In genomic region chr5:33819876-33820732, GRCm38 (mm10) we compare ENCODE assay signal across 8 mouse cellular contexts. TPM values are rescaled to one million over a fixed set of nuclear protein-coding genes. Genes with fewer than 3 reads are reported as not detected.
DNase-seq lines count a peak whose midpoint lies in the region; ATAC-seq and TF ChIP-seq lines count a peak whose summit lies in the region.

Gene Nsd2 (plus strand): TSS chr5:33820725.

- H3K27ac ChIP-seq in forebrain, embryonic 11.5 days (ENCODE audit: low read depth, low read length), result peak within 1 kb of the TSS; percentile 99
- H3K27ac ChIP-seq in heart, embryonic 16.5 days (ENCODE audit: low read length), result peak within 1 kb of the TSS; percentile 97
- H3K27ac ChIP-seq in liver, embryonic 16.5 days (ENCODE audit: low read length), result peak within 1 kb of the TSS; percentile 93
- H3K27ac ChIP-seq in neural tube, embryonic 13.5 days (replicated peaks), result peak within 1 kb of the TSS; percentile 100
- H3K27ac ChIP-seq in testis, adult 2 months (ENCODE audit: control insufficient read depth, insufficient read depth, low read depth, low read length), result peak within 1 kb of the TSS; percentile 96

- ATAC-seq in forebrain, embryonic 11.5 days (replicated peaks; ENCODE audit: low FRiP score), result peak; percentile 86
- peak; percentile 85 for ATAC-seq in heart, embryonic 16.5 days (replicated peaks; ENCODE audit: extremely low read depth, insufficient read depth, low FRiP score)
- peak; percentile 88 for ATAC-seq in liver, embryonic 16.5 days (ENCODE audit: low read depth)
- peak; percentile 86 for ATAC-seq in neural tube, embryonic 13.5 days (ENCODE audit: low read depth)

- peaks cover 27% of the 10 kb centered on the region for H3K4me1 ChIP-seq in forebrain, embryonic 11.5 days (replicated peaks; ENCODE audit: control insufficient read depth, insufficient read depth, low read length)
- H3K4me1 ChIP-seq in heart, embryonic 16.5 days (ENCODE audit: control insufficient read depth, insufficient read depth, low read length), result peaks cover 35% of the 10 kb centered on the region
- H3K4me1 ChIP-seq in liver, embryonic 16.5 days (ENCODE audit: control insufficient read depth, low read depth, low read length), result peaks cover 39% of the 10 kb centered on the region
- peaks cover 49% of the 10 kb centered on the region for H3K4me1 ChIP-seq in neural tube, embryonic 13.5 days (replicated peaks)
- H3K4me1 ChIP-seq in testis, adult 2 months (ENCODE audit: control insufficient read depth, insufficient read depth, low read length), result peaks cover 13% of the 10 kb centered on the region

- TF ChIP-seq POLR2A in testis, adult 2 months (IDR thresholded peaks at IDR 0.05; ENCODE audit: control insufficient read depth, low read depth, low read length), result 0 out of 2 replicates have a peak, but pooled peaks have one; percentile 5

- H3K36me3 ChIP-seq in forebrain, embryonic 11.5 days (ENCODE audit: control insufficient read depth, insufficient read depth, low read length), result no peaks in the 10 kb centered on the region
- no peaks in the 10 kb centered on the region for H3K36me3 ChIP-seq in heart, embryonic 16.5 days (ENCODE audit: control insufficient read depth, insufficient read depth)
- H3K36me3 ChIP-seq in liver, embryonic 16.5 days (ENCODE audit: control insufficient read depth, insufficient read depth), result no peaks in the 10 kb centered on the region; the same call in 1 of the 2 replicates
- no peaks in the 10 kb centered on the region for H3K36me3 ChIP-seq in neural tube, embryonic 13.5 days
- H3K36me3 ChIP-seq in testis, adult 2 months (ENCODE audit: control insufficient read depth, insufficient read depth, low read length), result no peaks in the 10 kb centered on the region

- H3K4me2 ChIP-seq in forebrain, embryonic 11.5 days (ENCODE audit: low read depth, low read length, severe bottlenecking), result peak within 1 kb of the TSS; percentile 90
- H3K4me2 ChIP-seq in heart, embryonic 16.5 days (ENCODE audit: low read depth, low read length), result peak within 1 kb of the TSS; percentile 70
- H3K4me2 ChIP-seq in liver, embryonic 16.5 days (ENCODE audit: low read depth, low read length), result peak within 1 kb of the TSS; percentile 100
- peak within 1 kb of the TSS; percentile 85 for H3K4me2 ChIP-seq in neural tube, embryonic 13.5 days

- peak within 1 kb of the TSS; percentile 100 for H3K9ac ChIP-seq in forebrain, embryonic 11.5 days (ENCODE audit: low read length)
- peak within 1 kb of the TSS; percentile 100 for H3K9ac ChIP-seq in heart, embryonic 16.5 days (ENCODE audit: low read length)
- H3K9ac ChIP-seq in liver, embryonic 16.5 days (ENCODE audit: low read depth, low read length), result peak within 1 kb of the TSS; percentile 99
- H3K9ac ChIP-seq in neural tube, embryonic 13.5 days, result peak within 1 kb of the TSS; percentile 100

- no peaks in the 10 kb centered on the region for H3K9me3 ChIP-seq in forebrain, embryonic 11.5 days (ENCODE audit: control insufficient read depth, low read length)
- no peaks in the 10 kb centered on the region for H3K9me3 ChIP-seq in heart, embryonic 16.5 days (replicated peaks; ENCODE audit: control insufficient read depth, low read length)
- H3K9me3 ChIP-seq in liver, embryonic 16.5 days (replicated peaks; ENCODE audit: control insufficient read depth, low read length), result no peaks in the 10 kb centered on the region
- no peaks in the 10 kb centered on the region for H3K9me3 ChIP-seq in neural tube, embryonic 13.5 days

- H3K27me3 ChIP-seq in forebrain, embryonic 11.5 days (ENCODE audit: control insufficient read depth, insufficient read depth, low read length), result no peaks in the 10 kb centered on the region
- H3K27me3 ChIP-seq in heart, embryonic 16.5 days (ENCODE audit: control insufficient read depth, insufficient read depth, low read length), result no peaks in the 10 kb centered on the region
- H3K27me3 ChIP-seq in liver, embryonic 16.5 days (ENCODE audit: control insufficient read depth, insufficient read depth, low read depth, low read length), result no peaks in the 10 kb centered on the region
- no peaks in the 10 kb centered on the region for H3K27me3 ChIP-seq in neural tube, embryonic 13.5 days
- no peaks in the 10 kb centered on the region for H3K27me3 ChIP-seq in testis, adult 2 months (ENCODE audit: control insufficient read depth, insufficient read depth, low read length)

- no peak for TF ChIP-seq CTCF in testis, adult 2 months (IDR thresholded peaks at IDR 0.05; ENCODE audit: control insufficient read depth, insufficient read depth, insufficient replicate concordance, low read depth, low read length)

- WGBS in forebrain, embryonic 11.5 days, result under 1% methylated on average over 98 of the region's 136 CpGs
- under 1% methylated on average over 128 of the region's 136 CpGs for WGBS in heart, embryonic 16.5 days
- under 1% methylated on average over 99 of the region's 136 CpGs for WGBS in liver, embryonic 16.5 days (ENCODE audit: insufficient replicate concordance)
- under 1% methylated on average over 96 of the region's 136 CpGs for WGBS in neural tube, embryonic 13.5 days

- H3K4me3 ChIP-seq in forebrain, embryonic 11.5 days (ENCODE audit: low read depth, low read length), result peak within 1 kb of the TSS; percentile 100
- peak within 1 kb of the TSS; percentile 88 for H3K4me3 ChIP-seq in heart, embryonic 16.5 days (ENCODE audit: low read length)
- H3K4me3 ChIP-seq in liver, embryonic 16.5 days (ENCODE audit: low read depth, low read length), result peak within 1 kb of the TSS; percentile 100
- peak within 1 kb of the TSS; percentile 100 for H3K4me3 ChIP-seq in neural tube, embryonic 13.5 days
- H3K4me3 ChIP-seq in testis, adult 2 months (ENCODE audit: control insufficient read depth, low read depth, low read length), result peak within 1 kb of the TSS; percentile 97

- DNase-seq in CD8-positive naive resting alpha-beta T cell, adult 2 months (ENCODE audit: low read depth in 2 of 2, low spot score in 2 of 2), result peak; percentile 64 to 67
- peak; percentile 55 for DNase-seq in c-Kit-positive CD71-negative TER-119-negative erythroid progenitor cells, embryonic 14.5 days (ENCODE audit: low read depth)
- peak; percentile 95 for DNase-seq in forebrain, embryonic 11.5 days (ENCODE audit: low spot score)
- DNase-seq in kidney, postnatal 4 days, result peak; percentile 89 to 94

RNA-seq across cellular contexts. Expression of gene Nsd2, which starts in this region (rescaled TPM):
- polyA plus RNA-seq in forebrain, embryonic 11.5 days (2014; fragmentation: Nextera tagmentation; extraction: Ambion mirVana), result 120 and 131 TPM in 2 replicates
- 24.3 and 28.1 TPM in 2 replicates for polyA plus RNA-seq in heart, embryonic 16.5 days (2015; fragmentation: Nextera tagmentation; extraction: Ambion mirVana)
- polyA plus RNA-seq in liver, embryonic 16.5 days (2015; fragmentation: Nextera tagmentation; extraction: Ambion mirVana), result 17.1 and 20.2 TPM in 2 replicates
- polyA plus RNA-seq in neural tube, embryonic 13.5 days (2015; fragmentation: Nextera tagmentation; extraction: Ambion mirVana), result 63.1 and 68.8 TPM in 2 replicates
- polyA plus RNA-seq in testis, adult 2 months (2012; rRNA removed), result 48.5 and 54.5 TPM in 2 replicates

Comparison
In these comparisons a context has a peak if more than half of its experiments do, and no peak if none do; other contexts are left out.
1. Peak in every context shown above with its lines: DNase-seq, ATAC-seq, H3K4me3 ChIP-seq and H3K27ac ChIP-seq.